Mouse (Mus musculus): Measurements from ENCODE around the gene Scn8a.
"Not testable (repeated sequence)": the region's sequence is repeated elsewhere in the genome, so short reads cannot be mapped to it uniquely, and the experiment has no call there.

Scn8a gene

DNA sequence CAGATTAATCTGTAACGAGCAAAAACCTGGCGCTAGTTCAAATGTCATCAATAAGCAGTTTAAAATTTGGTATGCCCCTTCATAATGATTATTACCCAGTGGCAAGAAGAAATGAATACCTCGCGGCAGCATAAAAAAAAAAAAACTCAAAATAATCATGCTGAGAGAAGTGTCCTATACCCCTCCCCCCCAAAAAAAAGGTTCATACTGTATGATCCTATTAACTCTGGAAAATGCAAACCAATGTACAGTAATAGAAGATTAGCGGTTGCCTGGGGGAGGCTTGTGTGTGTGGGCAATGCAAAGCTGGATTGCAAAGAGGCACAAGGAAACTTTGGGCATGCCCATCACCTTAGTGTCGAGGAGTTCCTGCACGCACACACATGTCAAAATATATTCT is at the start of gene Scn8a:
Scn8a (plus strand) TSS at position 301 of the 400 bp plus-strand sequence.
- in situ Hi-C loops (cut with MboI; ENCODE audit: low pct_unique_long_range_greater_than_20kb in 1 of 2, low sequenced_read_pairs in 2 of 2, unreplicated experiment in 1 of 2) = loop anchor here in 1 of 2 experiments (25.0 kb wide), 1 partner anchor 118 kb away; no protein-coding TSS in a partner anchor

DNA sequence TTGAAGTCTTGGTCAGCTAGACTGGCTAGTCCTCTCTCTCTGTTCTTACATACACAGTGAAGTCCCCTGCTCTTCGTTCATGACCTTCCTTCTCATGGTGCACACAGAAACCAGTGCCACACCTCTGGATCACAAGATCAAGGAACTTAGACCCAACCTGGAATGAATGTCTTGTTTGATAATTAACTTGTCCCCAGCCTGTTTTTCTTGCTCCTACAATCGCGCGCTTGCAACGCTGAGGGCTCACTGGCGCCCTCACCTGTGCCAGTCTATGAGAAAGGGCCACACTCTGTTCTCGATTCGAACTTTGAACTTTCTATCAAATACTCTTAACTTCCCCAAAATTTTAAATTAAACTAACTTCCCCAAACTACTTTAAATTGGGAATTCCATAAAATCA is 47.8 kb upstream of the Scn8a start:
- in situ Hi-C loops (cut with MboI; ENCODE audit: low pct_unique_long_range_greater_than_20kb in 1 of 2, low sequenced_read_pairs in 2 of 2, unreplicated experiment in 1 of 2) = no loop called here

DNA sequence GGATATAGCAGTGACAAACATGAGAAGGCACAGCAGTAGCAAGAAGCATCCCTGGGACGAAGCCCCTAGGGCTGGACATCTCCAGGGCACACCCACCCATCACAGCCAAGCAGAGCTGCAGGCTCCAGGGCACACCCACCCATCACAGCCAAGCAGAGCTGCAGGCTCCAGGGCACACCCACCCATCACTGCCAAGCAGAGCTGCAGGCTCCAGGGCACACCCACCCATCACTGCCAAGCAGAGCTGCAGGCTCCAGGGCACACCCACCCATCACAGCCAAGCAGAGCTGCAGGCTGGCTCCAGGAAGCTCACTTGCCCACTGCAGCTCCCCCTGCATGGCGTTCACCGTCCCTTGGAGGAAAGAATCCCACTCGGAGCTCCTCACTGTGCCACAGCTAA is 47.3 kb upstream of the Scn8a start:
- in situ Hi-C loops (cut with MboI; ENCODE audit: low pct_unique_long_range_greater_than_20kb in 1 of 2, low sequenced_read_pairs in 2 of 2, unreplicated experiment in 1 of 2) = not testable (repeated sequence)

DNA sequence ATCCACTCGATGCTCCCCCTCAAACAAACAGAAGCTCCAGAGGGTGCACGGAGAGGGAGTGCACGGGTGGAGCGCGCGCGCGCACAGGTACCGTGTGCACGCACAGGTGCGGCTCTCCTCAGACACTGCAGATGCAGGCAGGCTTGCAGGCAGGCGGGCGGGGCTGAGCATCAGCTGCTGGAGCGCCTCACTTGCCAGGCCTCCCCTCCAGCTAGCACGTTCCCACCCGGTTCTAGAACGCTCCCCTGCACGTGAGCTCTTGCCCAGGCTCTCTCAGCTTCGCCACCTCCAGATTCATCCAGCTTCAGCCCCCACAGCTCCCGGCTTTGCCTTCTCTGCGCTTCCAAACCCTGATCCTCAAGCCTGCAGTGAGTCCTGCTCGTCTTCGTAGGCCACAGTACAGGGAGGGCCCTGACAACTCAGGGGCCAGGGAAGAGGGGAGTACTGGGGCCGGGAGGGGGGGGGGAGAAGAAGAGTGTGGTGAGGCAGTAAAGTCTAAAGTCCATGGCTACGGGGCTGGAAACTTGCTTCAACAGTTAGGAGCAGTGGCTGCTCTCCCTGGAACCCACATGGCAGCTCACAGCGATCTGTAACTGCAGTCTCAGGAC is 44.3 kb upstream of the Scn8a start:
- in situ Hi-C loops (cut with MboI; ENCODE audit: low pct_unique_long_range_greater_than_20kb in 1 of 2, low sequenced_read_pairs in 2 of 2, unreplicated experiment in 1 of 2) = no loop called here

DNA sequence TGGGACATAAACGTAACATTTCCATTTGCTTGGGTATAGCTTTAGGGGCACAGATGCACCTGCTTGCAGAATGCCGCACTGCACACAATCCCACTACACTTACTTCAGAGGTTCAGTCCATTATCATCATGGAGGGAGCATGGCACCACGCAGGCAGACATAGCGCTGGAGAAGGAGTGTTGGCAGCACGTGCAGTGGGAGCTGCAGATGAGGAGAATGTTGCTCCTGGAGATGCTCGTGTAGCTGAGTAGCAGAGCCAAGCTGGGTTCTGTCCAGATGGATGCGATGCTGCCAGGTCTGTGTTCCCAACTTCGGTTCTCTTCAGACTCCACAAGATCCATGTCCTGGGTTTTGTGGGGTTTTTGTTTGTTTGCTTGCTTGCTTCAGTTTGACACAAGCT is 43.6 kb upstream of the Scn8a start:
- in situ Hi-C loops (cut with MboI; ENCODE audit: low pct_unique_long_range_greater_than_20kb in 1 of 2, low sequenced_read_pairs in 2 of 2, unreplicated experiment in 1 of 2) = no loop called here

DNA sequence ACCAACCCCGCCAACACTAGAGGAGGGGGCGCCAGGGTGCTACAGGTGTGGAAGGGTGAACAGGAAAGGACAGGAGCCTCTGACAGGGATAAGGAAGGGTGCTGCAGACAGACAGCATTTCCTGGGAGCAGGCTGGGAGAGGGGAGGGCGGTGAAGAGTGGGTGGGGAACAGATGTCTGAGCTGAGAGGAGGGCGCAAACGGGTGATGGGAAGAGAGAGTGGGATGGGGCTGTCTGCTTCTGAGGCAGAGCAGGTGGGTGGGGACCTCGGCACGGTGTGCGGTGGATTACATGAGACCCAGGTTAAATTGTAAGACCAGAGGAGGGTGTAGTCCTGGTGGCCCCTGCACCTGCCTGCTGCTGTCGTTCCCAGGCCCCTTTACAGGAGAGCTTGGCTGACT is 39.9 kb upstream of the Scn8a start:
- in situ Hi-C loops (cut with MboI; ENCODE audit: low pct_unique_long_range_greater_than_20kb in 1 of 2, low sequenced_read_pairs in 2 of 2, unreplicated experiment in 1 of 2) = no loop called here

DNA sequence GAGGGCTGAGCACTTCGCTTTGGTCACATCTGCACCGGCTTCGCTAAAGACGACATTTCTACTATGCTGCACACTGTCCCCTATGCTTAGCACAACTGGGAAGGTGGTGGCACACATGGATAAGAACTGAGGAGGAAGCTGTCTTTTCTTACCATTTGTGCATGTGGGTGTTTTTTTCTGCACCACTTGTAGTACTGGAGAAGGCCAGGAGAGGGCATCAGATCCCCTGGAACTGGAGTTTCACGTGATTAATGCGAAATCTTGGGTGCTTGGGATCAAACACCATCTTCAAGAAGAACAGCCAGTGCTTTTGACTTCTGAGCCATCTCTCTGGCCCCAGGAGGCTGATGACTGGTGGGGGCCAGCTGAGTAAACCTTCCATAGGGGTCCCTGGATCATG is 39.0 kb upstream of the Scn8a start:
- in situ Hi-C loops (cut with MboI; ENCODE audit: low pct_unique_long_range_greater_than_20kb in 1 of 2, low sequenced_read_pairs in 2 of 2, unreplicated experiment in 1 of 2) = no loop called here

DNA sequence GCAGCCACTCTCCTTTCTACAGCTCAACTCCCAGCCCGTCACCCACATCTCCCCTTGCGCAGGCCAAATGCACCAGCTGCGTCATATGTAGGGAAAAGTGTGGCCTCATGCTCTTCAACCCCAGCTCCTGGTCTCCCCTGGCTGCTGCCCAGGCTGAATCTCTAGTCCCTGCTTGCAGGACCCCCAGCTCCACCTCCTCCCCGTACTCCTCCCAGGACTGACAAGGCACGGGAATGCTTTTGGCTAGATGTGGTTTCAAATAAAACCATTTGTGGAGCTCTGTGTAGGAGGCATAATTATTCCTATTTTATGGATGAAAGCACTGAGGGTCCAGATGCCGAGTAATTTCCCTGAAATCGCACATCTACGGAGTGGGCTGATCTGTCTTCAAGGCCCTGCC is 37.5 kb upstream of the Scn8a start:
- in situ Hi-C loops (cut with MboI; ENCODE audit: low pct_unique_long_range_greater_than_20kb in 1 of 2, low sequenced_read_pairs in 2 of 2, unreplicated experiment in 1 of 2) = no loop called here

DNA sequence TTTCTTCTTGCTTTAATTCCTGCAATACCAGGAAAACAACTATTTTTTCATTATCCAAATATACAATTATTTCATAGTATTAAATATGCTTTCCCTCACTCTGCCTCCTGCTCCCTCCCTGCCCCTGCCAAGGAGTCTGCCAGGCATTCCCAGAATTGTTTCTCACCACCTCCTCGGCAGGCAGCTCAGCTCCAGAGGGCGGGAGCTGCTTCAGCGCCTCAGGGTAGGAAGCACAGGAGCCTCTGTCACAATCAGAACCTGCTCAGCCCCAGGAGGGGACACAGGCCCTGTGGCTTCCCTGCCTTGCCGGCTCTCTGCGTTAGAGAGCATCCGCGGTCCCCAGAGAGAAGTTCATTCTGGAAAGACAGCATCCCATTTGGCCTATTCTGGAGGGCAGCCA is 36.9 kb upstream of the Scn8a start:
- in situ Hi-C loops (cut with MboI; ENCODE audit: low pct_unique_long_range_greater_than_20kb in 1 of 2, low sequenced_read_pairs in 2 of 2, unreplicated experiment in 1 of 2) = no loop called here

DNA sequence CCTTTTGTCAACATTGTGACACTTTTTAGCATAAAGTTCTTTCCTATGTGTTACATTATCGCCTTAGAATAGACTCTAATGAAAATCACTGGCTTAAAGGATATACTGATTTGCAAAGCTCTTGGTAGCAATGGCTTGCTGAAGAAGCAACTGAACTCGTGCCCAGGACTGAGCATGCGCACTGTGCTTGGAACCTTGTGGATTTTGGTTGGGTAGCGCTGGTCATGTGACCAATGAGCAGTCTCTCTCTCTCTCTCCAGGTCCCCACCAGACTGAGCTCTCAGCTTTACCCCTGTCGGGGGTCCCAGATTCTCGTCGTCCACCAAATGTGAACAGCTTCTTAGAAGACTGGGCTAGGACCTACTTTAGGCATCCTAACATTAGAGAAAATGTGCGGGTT is 32.9 kb upstream of the Scn8a start:
- in situ Hi-C loops (cut with MboI; ENCODE audit: low pct_unique_long_range_greater_than_20kb in 1 of 2, low sequenced_read_pairs in 2 of 2, unreplicated experiment in 1 of 2) = no loop called here

DNA sequence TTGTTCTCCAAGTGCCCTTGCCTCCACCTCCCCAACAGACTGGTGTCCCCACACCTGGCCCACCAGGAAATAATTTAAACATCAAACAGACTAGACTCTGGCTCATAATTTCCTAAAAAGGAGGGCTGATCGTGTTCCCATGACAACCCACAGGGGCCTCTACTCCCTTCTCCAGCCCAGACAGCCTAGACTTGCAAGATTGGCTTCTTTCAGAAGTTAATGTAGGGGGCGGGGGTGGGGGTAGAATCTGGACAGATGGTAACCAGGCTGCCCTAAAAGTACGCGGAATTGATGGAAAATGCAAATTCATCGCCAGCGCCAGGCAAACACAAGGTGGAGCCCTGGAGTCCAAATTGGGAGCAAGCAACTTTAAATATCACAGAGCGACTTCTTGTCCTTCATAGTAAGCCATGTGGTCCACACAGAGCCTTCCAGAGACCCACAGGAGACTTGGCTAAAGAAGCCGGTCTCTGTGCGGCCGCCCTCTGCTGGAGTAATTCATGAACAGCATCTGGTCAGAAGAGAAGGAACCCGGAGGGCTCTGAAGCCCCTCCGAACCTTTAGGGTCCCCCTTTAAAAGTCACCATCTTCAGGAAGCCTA is 31.0 kb upstream of the Scn8a start:
- in situ Hi-C loops (cut with MboI; ENCODE audit: low pct_unique_long_range_greater_than_20kb in 1 of 2, low sequenced_read_pairs in 2 of 2, unreplicated experiment in 1 of 2) = no loop called here

DNA sequence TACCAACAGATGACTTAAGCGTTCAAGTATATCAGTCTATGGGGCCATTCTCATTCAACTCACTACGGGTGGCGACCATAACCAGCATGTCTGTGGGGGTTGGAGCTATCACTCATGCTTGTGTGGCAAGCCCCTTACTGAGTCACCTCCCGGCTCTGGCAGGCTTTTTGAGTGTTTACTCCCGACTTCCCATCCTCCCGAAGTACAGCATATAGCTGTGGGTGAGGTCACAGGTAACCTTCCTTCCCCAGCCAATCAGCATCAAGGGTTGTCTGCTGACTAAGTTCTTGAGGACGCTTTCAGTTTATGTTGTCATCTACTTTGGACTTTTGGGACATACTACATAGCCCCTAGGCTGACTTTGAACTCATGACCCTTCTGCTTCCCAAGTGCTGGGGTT is 25.3 kb upstream of the Scn8a start:
- in situ Hi-C loops (cut with MboI; ENCODE audit: low pct_unique_long_range_greater_than_20kb in 1 of 2, low sequenced_read_pairs in 2 of 2, unreplicated experiment in 1 of 2) = no loop called here

DNA sequence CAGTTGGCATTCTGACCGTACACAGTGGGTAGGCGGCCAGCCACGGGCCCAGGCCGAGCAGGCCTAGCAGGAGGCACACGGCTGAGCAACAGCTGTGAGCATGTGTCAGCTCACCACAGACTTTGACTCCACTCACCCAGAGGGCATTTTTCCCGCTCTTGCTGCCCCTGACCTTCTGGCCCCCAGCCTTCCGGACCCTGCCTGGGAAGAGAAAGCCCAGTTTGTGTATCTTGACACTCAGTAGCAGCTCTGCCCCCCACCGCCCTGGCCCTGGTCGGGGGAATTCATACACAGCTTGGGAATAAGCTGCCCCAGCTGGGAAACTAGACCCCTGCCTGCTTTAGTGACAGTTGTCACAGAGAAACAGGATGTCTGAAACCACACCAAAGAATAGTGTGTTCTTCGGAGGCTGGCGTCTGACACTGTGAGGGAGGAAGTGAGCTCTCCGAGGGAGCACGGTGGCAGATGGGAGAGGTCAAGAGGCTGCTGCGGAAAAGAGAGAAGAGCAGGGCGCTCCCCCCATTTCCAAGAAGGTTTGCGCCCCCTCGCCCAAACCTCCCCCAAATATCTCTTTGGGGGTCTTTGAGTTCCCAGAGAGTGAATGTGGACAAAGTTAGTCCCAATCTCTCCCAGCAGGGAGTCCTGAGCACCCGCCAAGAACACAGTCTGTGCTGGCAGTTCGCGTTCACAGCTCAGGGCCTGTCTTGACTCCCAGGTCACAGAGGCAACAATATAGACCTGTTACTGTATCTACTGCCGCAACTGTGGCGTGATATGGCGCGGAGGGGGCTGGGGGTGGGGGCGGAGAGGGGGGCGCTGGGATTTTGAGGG is 24.4 kb upstream of the Scn8a start:
- in situ Hi-C loops (cut with MboI; ENCODE audit: low pct_unique_long_range_greater_than_20kb in 1 of 2, low sequenced_read_pairs in 2 of 2, unreplicated experiment in 1 of 2) = no loop called here

DNA sequence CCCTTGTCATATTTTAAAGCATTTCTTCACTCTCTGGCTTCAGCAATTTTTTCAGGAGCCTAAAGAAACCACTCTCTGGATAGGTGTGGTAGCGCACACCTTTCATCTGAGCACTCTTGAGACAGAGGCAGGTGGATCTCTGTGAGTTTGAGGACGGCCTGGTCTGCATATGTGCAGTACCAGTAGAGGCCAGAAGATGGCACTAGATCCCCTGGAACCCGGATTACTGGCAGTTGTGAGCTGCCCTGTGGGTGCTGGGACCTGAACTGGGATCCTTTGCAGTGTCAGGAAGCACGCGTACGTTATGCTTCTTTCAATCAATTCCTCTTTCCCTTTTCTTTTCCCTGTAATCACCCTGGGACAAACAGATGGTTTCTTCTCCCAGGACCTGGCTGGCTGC is 22.5 kb upstream of the Scn8a start:
- in situ Hi-C loops (cut with MboI; ENCODE audit: low pct_unique_long_range_greater_than_20kb in 1 of 2, low sequenced_read_pairs in 2 of 2, unreplicated experiment in 1 of 2) = no loop called here

DNA sequence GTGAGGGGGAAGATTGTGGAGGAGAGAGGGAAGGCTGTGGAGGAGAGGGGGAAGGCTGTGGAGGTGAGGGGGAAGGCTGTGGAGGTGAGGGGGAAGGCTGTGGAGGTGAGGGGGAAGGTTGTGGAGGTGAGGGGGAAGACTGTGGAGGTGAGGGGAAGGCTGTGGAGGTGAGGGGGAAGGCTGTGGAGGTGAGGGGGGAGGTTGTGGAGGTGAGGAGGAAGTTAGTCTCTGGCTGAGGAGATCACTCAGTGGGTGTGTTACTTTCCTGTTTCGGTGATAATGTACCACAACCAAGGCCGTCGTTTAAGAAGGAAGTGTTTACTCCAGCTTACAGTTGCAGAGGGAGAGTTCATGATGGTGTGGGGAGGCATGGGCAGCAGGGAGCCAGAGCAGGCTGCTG is 12.1 kb upstream of the Scn8a start:
- in situ Hi-C loops (cut with MboI; ENCODE audit: low pct_unique_long_range_greater_than_20kb in 1 of 2, low sequenced_read_pairs in 2 of 2, unreplicated experiment in 1 of 2) = loop anchor here in 1 of 2 experiments (25.0 kb wide), 1 partner anchor 130 kb away; no protein-coding TSS in a partner anchor

DNA sequence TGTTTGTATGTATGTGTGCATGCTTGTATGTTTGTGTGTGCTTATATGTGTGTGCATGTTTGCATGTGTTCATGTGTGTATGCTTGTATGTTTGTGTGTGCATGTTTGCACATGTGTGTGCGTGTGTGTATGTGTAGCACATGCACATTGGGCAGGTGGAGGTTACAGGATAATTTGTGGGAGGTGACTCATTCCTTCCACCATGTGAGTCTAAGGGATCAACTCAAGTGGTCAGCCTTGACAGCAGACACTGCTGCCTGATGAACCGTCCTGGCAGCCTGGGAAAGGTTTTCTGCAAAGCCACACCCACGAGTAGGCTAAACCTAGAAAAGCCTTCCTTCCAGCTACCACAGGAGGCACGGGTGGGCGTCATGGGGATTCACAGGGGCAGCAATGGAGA is 8.8 kb upstream of the Scn8a start:
- in situ Hi-C loops (cut with MboI; ENCODE audit: low pct_unique_long_range_greater_than_20kb in 1 of 2, low sequenced_read_pairs in 2 of 2, unreplicated experiment in 1 of 2) = loop anchor here in 1 of 2 experiments (25.0 kb wide), 1 partner anchor 126 kb away; no protein-coding TSS in a partner anchor

DNA sequence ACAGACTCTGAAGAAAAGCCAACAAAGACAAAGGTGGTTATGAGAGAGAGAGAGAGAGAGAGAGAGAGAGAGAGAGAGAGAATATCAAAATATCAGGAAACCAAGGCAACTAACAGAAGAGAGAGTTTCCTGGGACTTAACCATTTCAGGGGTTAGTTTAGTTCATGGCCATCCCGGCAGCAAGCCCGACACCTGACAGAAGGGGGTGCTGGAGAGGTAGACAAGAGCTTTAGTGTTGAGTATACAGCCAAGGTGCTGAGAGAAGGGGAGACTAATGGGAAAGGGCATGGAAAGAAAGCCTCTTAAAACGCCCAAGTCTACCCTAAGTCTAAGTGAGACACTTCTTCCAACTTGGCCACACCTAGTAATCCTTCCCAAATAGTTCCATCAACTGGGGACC is 4.1 kb upstream of the Scn8a start:
- in situ Hi-C loops (cut with MboI; ENCODE audit: low pct_unique_long_range_greater_than_20kb in 1 of 2, low sequenced_read_pairs in 2 of 2, unreplicated experiment in 1 of 2) = loop anchor here in 1 of 2 experiments (25.0 kb wide), 1 partner anchor 122 kb away; no protein-coding TSS in a partner anchor

DNA sequence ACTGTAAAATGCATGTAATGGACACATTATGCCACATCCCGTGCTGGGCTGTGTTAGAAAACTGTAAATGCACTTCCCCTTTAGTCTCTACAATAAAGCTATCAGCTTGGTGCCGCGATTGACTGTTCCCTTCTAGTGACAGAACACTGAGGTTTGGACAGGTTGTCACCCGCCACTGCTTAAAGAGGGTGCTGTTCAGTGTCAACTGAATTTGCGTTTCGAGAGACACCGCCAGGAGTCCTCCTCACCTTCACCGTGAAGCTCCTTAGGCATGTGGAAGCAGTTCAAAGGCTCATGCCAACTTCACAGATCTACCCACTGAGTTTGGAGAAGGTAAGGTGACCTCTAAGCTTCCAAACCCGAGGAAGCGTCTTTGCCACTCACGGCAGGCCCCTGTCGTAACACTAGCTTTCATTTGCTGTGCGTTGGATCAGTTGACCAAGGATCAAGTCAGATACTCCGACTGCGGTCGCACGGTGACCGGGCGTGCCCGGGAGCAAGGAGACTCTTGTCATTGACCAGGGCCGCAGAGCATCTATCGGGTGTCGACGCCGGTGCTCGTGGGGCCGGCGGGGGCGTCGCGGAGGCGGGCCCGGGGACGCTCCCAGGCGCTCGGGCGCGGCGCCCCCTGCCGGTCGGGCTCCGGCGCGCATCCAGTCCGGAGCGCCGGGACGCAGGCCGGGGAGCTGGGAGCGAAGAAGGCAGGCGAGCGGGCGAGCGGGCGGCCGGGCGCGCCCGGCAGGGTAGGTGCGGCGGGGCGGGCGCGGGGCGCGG is 530 bp downstream of the Scn8a start:
- in situ Hi-C loops (cut with MboI; ENCODE audit: low pct_unique_long_range_greater_than_20kb in 1 of 2, low sequenced_read_pairs in 2 of 2, unreplicated experiment in 1 of 2) = loop anchor here in 1 of 2 experiments (25.0 kb wide), 1 partner anchor 117 kb away; no protein-coding TSS in a partner anchor

DNA sequence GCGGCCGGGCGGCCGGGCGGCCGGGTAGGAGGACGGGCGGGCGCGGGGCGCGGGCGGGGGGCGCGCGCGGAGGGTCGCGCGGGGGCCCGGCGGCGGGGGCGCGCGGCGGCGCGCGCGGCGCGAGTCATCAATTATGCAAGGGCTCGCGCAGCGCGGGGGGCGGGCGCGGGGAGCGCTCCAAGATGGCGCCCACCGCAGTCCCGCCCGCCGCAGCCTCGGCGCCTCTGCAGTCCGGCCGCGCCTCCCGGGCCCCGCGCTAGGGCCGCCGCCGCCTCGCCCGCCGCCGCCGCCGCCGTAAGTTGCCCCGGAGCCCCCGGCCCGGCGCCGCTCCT is 1.1 kb downstream of the Scn8a start:
- in situ Hi-C loops (cut with MboI; ENCODE audit: low pct_unique_long_range_greater_than_20kb in 1 of 2, low sequenced_read_pairs in 2 of 2, unreplicated experiment in 1 of 2) = loop anchor here in 1 of 2 experiments (25.0 kb wide), 1 partner anchor 117 kb away; no protein-coding TSS in a partner anchor

Measured in mouse embryonic stem cell (cell line).